Mouse (Mus musculus): ENCODE measurements around the gene Pir.

GRCm38 (mm10) chrX:164345359-164345938, 76.3 kb downstream of the Pir start:
- TF ChIP-seq CTCF (conservative IDR thresholded peaks at IDR 0.05; ENCODE audit: low read length) (no peak), NANOG (IDR thresholded peaks at IDR 0.05; ENCODE audit: borderline replicate concordance, low read length) (no peak), POU5F1 (IDR thresholded peaks at IDR 0.05; ENCODE audit: borderline replicate concordance, low read length) (no peak)
